Mouse (Mus musculus): ENCODE results near the gene Olfr476. TPM values are rescaled to one million over a fixed set of nuclear protein-coding genes. Genes with fewer than 3 reads are reported as not detected.
"Not testable (repeated sequence)": the region's sequence is repeated elsewhere in the genome, so short reads cannot be mapped to it uniquely, and the experiment has no call there.

The Olfr476 gene
- polyA plus RNA-seq (2015; fragmentation: Nextera tagmentation; extraction: Ambion mirVana): not detected in 2 replicates

GRCm38 (mm10) chr7:107964503-107964902, at the start of gene Olfr476:
Olfr476 (plus strand) TSS chr7:107964803.
- H3K4me2 ChIP-seq: no peak within 1 kb of the TSS
- no peak within 1 kb of the TSS for H3K27ac ChIP-seq
- H3K4me3 ChIP-seq: no peak within 1 kb of the TSS
- no peak for ATAC-seq (ENCODE audit: insufficient number of reproducible peaks, low FRiP score, low TSS enrichment, low read depth)
- H3K9me3 ChIP-seq: no peaks in the 10 kb centered on the region
- 49% methylated on average over 1 of the region's 1 CpGs for WGBS
- H3K36me3 ChIP-seq: no peaks in the 10 kb centered on the region
- no peaks in the 10 kb centered on the region for H3K27me3 ChIP-seq
- no peak within 1 kb of the TSS for H3K9ac ChIP-seq
- H3K4me1 ChIP-seq: no peaks in the 10 kb centered on the region

- no peaks in the 10 kb centered on the region for H3K4me1 ChIP-seq
- no peaks in the 10 kb centered on the region for H3K9me3 ChIP-seq
- no peak within 1 kb of the TSS for H3K9ac ChIP-seq
- no peak for ATAC-seq (ENCODE audit: insufficient number of reproducible peaks, low FRiP score, low TSS enrichment, low read depth)
- no peak within 1 kb of the TSS for H3K4me2 ChIP-seq
- 97% methylated on average over 1 of the region's 1 CpGs for WGBS
- no peak within 1 kb of the TSS for H3K4me3 ChIP-seq
- no peaks in the 10 kb centered on the region for H3K27me3 ChIP-seq
- no peak within 1 kb of the TSS for H3K27ac ChIP-seq
- H3K36me3 ChIP-seq: no peaks in the 10 kb centered on the region
These were observed 34.5 kb upstream of the Olfr476 start, which contains the start of gene Olfr473 for GRCm38 (mm10) chr7:107930146-107930545. Olfr473 (plus strand) TSS chr7:107930446.

GRCm38 (mm10) chr7:107952539-107952938, 12.1 kb upstream of the Olfr476 start:
- not testable (repeated sequence) for H3K9ac ChIP-seq; H3K4me2 ChIP-seq; H3K4me3 ChIP-seq; H3K27me3 ChIP-seq; H3K4me1 ChIP-seq; ATAC-seq (ENCODE audit: insufficient number of reproducible peaks, low FRiP score, low TSS enrichment, low read depth); H3K9me3 ChIP-seq; H3K27ac ChIP-seq; H3K36me3 ChIP-seq
- 97% methylated on average over 12 of the region's 12 CpGs for WGBS

GRCm38 (mm10) chr7:107954343-107954742, 10.3 kb upstream of the Olfr476 start, which contains the start of gene Olfr474:
Olfr474 (plus strand) TSS chr7:107954643.
- WGBS: 83% methylated on average over 1 of the region's 1 CpGs
- no peak within 1 kb of the TSS for H3K4me2 ChIP-seq
- H3K36me3 ChIP-seq: no peaks in the 10 kb centered on the region
- no peak within 1 kb of the TSS for H3K4me3 ChIP-seq
- no peak for ATAC-seq (ENCODE audit: insufficient number of reproducible peaks, low FRiP score, low TSS enrichment, low read depth)
- H3K27me3 ChIP-seq: no peaks in the 10 kb centered on the region
- no peak within 1 kb of the TSS for H3K9ac ChIP-seq
- H3K4me1 ChIP-seq: no peaks in the 10 kb centered on the region
- H3K27ac ChIP-seq: no peak within 1 kb of the TSS
- H3K9me3 ChIP-seq: no peaks in the 10 kb centered on the region

GRCm38 (mm10) chr7:107986393-107986792, 21.8 kb downstream of the Olfr476 start, which contains the start of gene Olfr477:
Olfr477 (plus strand) TSS chr7:107986693.
- H3K9me3 ChIP-seq: no peaks in the 10 kb centered on the region
- no peak within 1 kb of the TSS for H3K9ac ChIP-seq
- no peak within 1 kb of the TSS for H3K4me2 ChIP-seq
- WGBS: 76% methylated on average over 2 of the region's 2 CpGs
- no peak within 1 kb of the TSS for H3K27ac ChIP-seq
- no peaks in the 10 kb centered on the region for H3K36me3 ChIP-seq
- no peaks in the 10 kb centered on the region for H3K27me3 ChIP-seq
- H3K4me3 ChIP-seq: no peak within 1 kb of the TSS
- no peaks in the 10 kb centered on the region for H3K4me1 ChIP-seq
- no peak for ATAC-seq (ENCODE audit: insufficient number of reproducible peaks, low FRiP score, low TSS enrichment, low read depth)

- not testable (repeated sequence) for H3K9me3 ChIP-seq; H3K9ac ChIP-seq; H3K36me3 ChIP-seq; H3K27me3 ChIP-seq; H3K4me1 ChIP-seq; H3K4me3 ChIP-seq; ATAC-seq (ENCODE audit: insufficient number of reproducible peaks, low FRiP score, low TSS enrichment, low read depth); H3K27ac ChIP-seq; H3K4me2 ChIP-seq
These were observed 49.7 kb downstream of the Olfr476 start for GRCm38 (mm10) chr7:108014256-108014655.

Other genes starting within 250 kb of the Olfr476 start
- 0.42 and 0.46 TPM in 2 replicates for gene Cyb5r2, start 206.8 kb upstream of the Olfr476 start, polyA plus RNA-seq (2015; fragmentation: Nextera tagmentation; extraction: Ambion mirVana)
- gene Ovch2, start 163.6 kb upstream of the Olfr476 start, polyA plus RNA-seq (2015; fragmentation: Nextera tagmentation; extraction: Ambion mirVana): not detected in 2 replicates
- not detected in 2 replicates for gene Olfr467, start 152.5 kb upstream of the Olfr476 start, polyA plus RNA-seq (2015; fragmentation: Nextera tagmentation; extraction: Ambion mirVana)
- gene Olfr469, start 139.3 kb upstream of the Olfr476 start, polyA plus RNA-seq (2015; fragmentation: Nextera tagmentation; extraction: Ambion mirVana): not detected in 2 replicates
- not detected in 2 replicates for gene Olfr470, start 117.3 kb upstream of the Olfr476 start, polyA plus RNA-seq (2015; fragmentation: Nextera tagmentation; extraction: Ambion mirVana)
- not detected in 2 replicates for gene Olfr472, start 66.9 kb upstream of the Olfr476 start, polyA plus RNA-seq (2015; fragmentation: Nextera tagmentation; extraction: Ambion mirVana)
- not detected in 2 replicates for gene Olfr473, start 34.4 kb upstream of the Olfr476 start, polyA plus RNA-seq (2015; fragmentation: Nextera tagmentation; extraction: Ambion mirVana)
- gene Olfr474, start 10.2 kb upstream of the Olfr476 start, polyA plus RNA-seq (2015; fragmentation: Nextera tagmentation; extraction: Ambion mirVana): not detected in 2 replicates
- not detected in 2 replicates for gene Olfr477, start 21.9 kb downstream of the Olfr476 start, polyA plus RNA-seq (2015; fragmentation: Nextera tagmentation; extraction: Ambion mirVana)
- gene Olfr478, start 69.2 kb downstream of the Olfr476 start, polyA plus RNA-seq (2015; fragmentation: Nextera tagmentation; extraction: Ambion mirVana): not detected in 2 replicates
- gene Olfr479, start 85.9 kb downstream of the Olfr476 start, polyA plus RNA-seq (2015; fragmentation: Nextera tagmentation; extraction: Ambion mirVana): not detected in 2 replicates
- not detected in 2 replicates for gene Olfr480, start 102.5 kb downstream of the Olfr476 start, polyA plus RNA-seq (2015; fragmentation: Nextera tagmentation; extraction: Ambion mirVana)
- not detected in 2 replicates for gene Olfr481, start 115.1 kb downstream of the Olfr476 start, polyA plus RNA-seq (2015; fragmentation: Nextera tagmentation; extraction: Ambion mirVana)
- gene Olfr482, start 132.8 kb downstream of the Olfr476 start, polyA plus RNA-seq (2015; fragmentation: Nextera tagmentation; extraction: Ambion mirVana): 0.12 TPM in 1 of 2 replicates, not detected in the other
- not detected in 2 replicates for gene Olfr483, start 136.0 kb downstream of the Olfr476 start, polyA plus RNA-seq (2015; fragmentation: Nextera tagmentation; extraction: Ambion mirVana)
- gene Olfr484, start 162.6 kb downstream of the Olfr476 start, polyA plus RNA-seq (2015; fragmentation: Nextera tagmentation; extraction: Ambion mirVana): not detected in 2 replicates
- not detected in 2 replicates for gene Olfr485, start 195.1 kb downstream of the Olfr476 start, polyA plus RNA-seq (2015; fragmentation: Nextera tagmentation; extraction: Ambion mirVana)
- not detected in 2 replicates for gene Olfr486, start 207.9 kb downstream of the Olfr476 start, polyA plus RNA-seq (2015; fragmentation: Nextera tagmentation; extraction: Ambion mirVana)
- gene Olfr487, start 249.8 kb downstream of the Olfr476 start, polyA plus RNA-seq (2015; fragmentation: Nextera tagmentation; extraction: Ambion mirVana): not detected in 2 replicates